Mouse (Mus musculus): ENCODE results near the gene Cfap54. TPM values are rescaled to one million over a fixed set of nuclear protein-coding genes. Genes with fewer than 3 reads are reported as not detected.

Gene Cfap54
- polyA plus RNA-seq, 1 experiment, result 0.09 TPM

- WGBS, result under 1% methylated on average over 12 of the region's 12 CpGs
Observed at GRCm38 (mm10) chr10:93123957-93124613, 42.7 kb upstream of the Cfap54 start.

GRCm38 (mm10) chr10:93123310-93123709 lies 41.9 kb upstream of the Cfap54 start:
- DNase-seq (ENCODE audit: low read depth in 1 of 2, low spot score in 2 of 2), result no peak
- Histone ChIP-seq H3K27ac (ENCODE audit: insufficient read depth, low read length) (peak overlapping the region; percentile 41; the same call in 1 of the 2 replicates), H3K4me3 (ENCODE audit: extremely low read depth, insufficient read depth, insufficient read length) (no peak overlapping the region), H3K36me3 (ENCODE audit: control insufficient read depth, insufficient read depth, low read length) (no peaks in the 10 kb centered on the region), H3K4me1 (ENCODE audit: control insufficient read depth, insufficient read depth, insufficient read length) (peaks cover 6% of the 10 kb centered on the region), H3K27me3 (ENCODE audit: control insufficient read depth, insufficient read depth, low read length) (no peaks in the 10 kb centered on the region)
- WGBS, result 49% methylated on average over 4 of the region's 4 CpGs
- TF ChIP-seq CTCF (IDR thresholded peaks at IDR 0.05; ENCODE audit: extremely low read depth, insufficient read depth, insufficient read length, insufficient replicate concordance) (no peak), POLR2A (IDR thresholded peaks at IDR 0.05; ENCODE audit: low read depth, low read length) (no peak)

More at GRCm38 (mm10) chr10:93123957-93124613, 42.7 kb upstream of the Cfap54 start:
- peak; percentile 80 to 89 for DNase-seq (ENCODE audit: low read depth in 1 of 2, low spot score in 2 of 2)
- peak; percentile 47; the same call in 1 of the 2 replicates for TF ChIP-seq POLR2A (IDR thresholded peaks at IDR 0.05; ENCODE audit: low read depth, low read length)
- no peak for TF ChIP-seq CTCF (IDR thresholded peaks at IDR 0.05; ENCODE audit: extremely low read depth, insufficient read depth, insufficient read length, insufficient replicate concordance)
- Histone ChIP-seq H3K27ac (ENCODE audit: insufficient read depth, low read length) (peak overlapping the region; percentile 46), H3K36me3 (ENCODE audit: control insufficient read depth, insufficient read depth, low read length) (no peaks in the 10 kb centered on the region), H3K4me3 (ENCODE audit: extremely low read depth, insufficient read depth, insufficient read length) (peak overlapping the region; percentile 53), H3K4me1 (ENCODE audit: control insufficient read depth, insufficient read depth, insufficient read length) (peaks cover 6% of the 10 kb centered on the region), H3K27me3 (ENCODE audit: control insufficient read depth, insufficient read depth, low read length) (no peaks in the 10 kb centered on the region)

GRCm38 (mm10) chr10:93122399-93123184 lies 41.2 kb upstream of the Cfap54 start:
- no peak overlapping the region for H3K4me3 ChIP-seq (ENCODE audit: extremely low read depth, insufficient read depth, insufficient read length)
- TF ChIP-seq POLR2A (IDR thresholded peaks at IDR 0.05; ENCODE audit: low read depth, low read length) (no peak), CTCF (IDR thresholded peaks at IDR 0.05; ENCODE audit: extremely low read depth, insufficient read depth, insufficient read length, insufficient replicate concordance) (no peak)
- WGBS, result 32% methylated on average over 12 of the region's 12 CpGs
- H3K36me3 ChIP-seq (ENCODE audit: control insufficient read depth, insufficient read depth, low read length), result no peaks in the 10 kb centered on the region
- H3K4me1 ChIP-seq (ENCODE audit: control insufficient read depth, insufficient read depth, insufficient read length), result peaks cover 6% of the 10 kb centered on the region
- no peaks in the 10 kb centered on the region for H3K27me3 ChIP-seq (ENCODE audit: control insufficient read depth, insufficient read depth, low read length)
- DNase-seq (ENCODE audit: low read depth in 1 of 2, low spot score in 2 of 2), result no peak
- peak overlapping the region; percentile 41 for H3K27ac ChIP-seq (ENCODE audit: insufficient read depth, low read length)

GRCm38 (mm10) chr10:93121262-93121860 lies 39.9 kb upstream of the Cfap54 start:
- no peak overlapping the region for H3K27ac ChIP-seq (ENCODE audit: insufficient read depth, low read length)
- H3K36me3 ChIP-seq (ENCODE audit: control insufficient read depth, insufficient read depth, low read length), result no peaks in the 10 kb centered on the region
- WGBS, result 81% methylated on average over 6 of the region's 6 CpGs
- H3K4me1 ChIP-seq (ENCODE audit: control insufficient read depth, insufficient read depth, insufficient read length), result peaks cover 6% of the 10 kb centered on the region
- TF ChIP-seq CTCF (IDR thresholded peaks at IDR 0.05; ENCODE audit: extremely low read depth, insufficient read depth, insufficient read length, insufficient replicate concordance) (no peak), POLR2A (IDR thresholded peaks at IDR 0.05; ENCODE audit: low read depth, low read length) (no peak)
- no peaks in the 10 kb centered on the region for H3K27me3 ChIP-seq (ENCODE audit: control insufficient read depth, insufficient read depth, low read length)
- no peak overlapping the region for H3K4me3 ChIP-seq (ENCODE audit: extremely low read depth, insufficient read depth, insufficient read length)
- DNase-seq (ENCODE audit: low read depth in 1 of 2, low spot score in 2 of 2), result no peak

- Histone ChIP-seq H3K4me1 (ENCODE audit: control insufficient read depth, insufficient read depth, insufficient read length) (peaks cover 5% of the 10 kb centered on the region; the same call in 1 of the 2 replicates), H3K27ac (ENCODE audit: insufficient read depth, low read length) (no peak overlapping the region), H3K27me3 (ENCODE audit: control insufficient read depth, insufficient read depth, low read length) (no peaks in the 10 kb centered on the region), H3K36me3 (ENCODE audit: control insufficient read depth, insufficient read depth, low read length) (no peaks in the 10 kb centered on the region), H3K4me3 (ENCODE audit: extremely low read depth, insufficient read depth, insufficient read length) (no peak overlapping the region)
- 65% methylated on average over 5 of the region's 5 CpGs for WGBS
- TF ChIP-seq CTCF (IDR thresholded peaks at IDR 0.05; ENCODE audit: extremely low read depth, insufficient read depth, insufficient read length, insufficient replicate concordance), result no peak
- TF ChIP-seq POLR2A (IDR thresholded peaks at IDR 0.05; ENCODE audit: low read depth, low read length), result no peak
- DNase-seq (ENCODE audit: low read depth in 1 of 2, low spot score in 2 of 2), result no peak
Observed at GRCm38 (mm10) chr10:93119809-93120208, 38.4 kb upstream of the Cfap54 start.

GRCm38 (mm10) chr10:93116636-93117035 lies 35.2 kb upstream of the Cfap54 start:
- Histone ChIP-seq H3K4me3 (ENCODE audit: extremely low read depth, insufficient read depth, insufficient read length) (no peak overlapping the region), H3K27ac (ENCODE audit: insufficient read depth, low read length) (no peak overlapping the region), H3K36me3 (ENCODE audit: control insufficient read depth, insufficient read depth, low read length) (no peaks in the 10 kb centered on the region), H3K4me1 (ENCODE audit: control insufficient read depth, insufficient read depth, insufficient read length) (no peaks in the 10 kb centered on the region), H3K27me3 (ENCODE audit: control insufficient read depth, insufficient read depth, low read length) (no peaks in the 10 kb centered on the region)
- TF ChIP-seq POLR2A (IDR thresholded peaks at IDR 0.05; ENCODE audit: low read depth, low read length) (no peak), CTCF (IDR thresholded peaks at IDR 0.05; ENCODE audit: extremely low read depth, insufficient read depth, insufficient read length, insufficient replicate concordance) (no peak)
- DNase-seq (ENCODE audit: low read depth in 1 of 2, low spot score in 2 of 2), result no peak
- whole genome bisulfite sequencing, result 74% methylated on average over 3 of the region's 3 CpGs

Measured in spleen, adult 2 months (tissue).